In the genomic region with DNA sequence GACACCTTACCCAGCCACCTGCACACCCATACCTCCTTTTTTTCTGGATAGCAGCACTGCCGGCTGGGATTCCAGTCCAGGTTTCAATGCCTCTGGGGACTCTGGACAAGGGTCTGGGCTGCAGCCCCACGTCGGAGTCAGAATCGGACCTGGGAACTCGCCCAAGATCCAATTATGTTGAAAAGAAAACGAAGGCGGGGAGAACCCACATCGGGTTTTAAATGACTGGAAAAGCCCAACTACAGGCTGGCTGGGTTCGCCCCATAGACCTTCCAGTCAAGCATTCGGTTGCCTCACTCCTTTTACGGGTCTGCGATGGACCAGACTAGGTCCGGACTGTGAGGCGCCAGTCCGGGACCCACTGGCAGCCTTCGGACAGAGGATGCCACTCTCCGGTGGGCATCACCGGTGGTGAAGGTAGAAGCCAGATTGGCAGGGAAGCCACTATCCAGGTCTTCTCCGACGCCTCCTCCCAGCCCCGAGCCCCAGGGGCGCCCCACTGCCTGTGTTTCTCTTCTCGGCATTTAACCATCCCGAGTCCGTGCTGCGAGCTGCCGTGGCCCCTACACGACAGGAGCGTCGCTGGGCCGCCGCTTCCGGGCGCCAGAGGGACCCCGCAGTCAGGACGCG, we compare ENCODE assay signal across 8 mouse cellular contexts. TPM values are rescaled to one million over a fixed set of nuclear protein-coding genes. Genes with fewer than 3 reads are reported as not detected.
DNase-seq lines count a peak whose midpoint lies in the region; ATAC-seq and TF ChIP-seq lines count a peak whose summit lies in the region.

No protein-coding gene starts in this region.

- no peak overlapping the region for H3K27ac ChIP-seq in gastrocnemius, adult 2 months
- H3K27ac ChIP-seq in hindbrain, embryonic 15.5 days (replicated peaks) = peak overlapping the region; percentile 31

- H3K4me2 ChIP-seq in hindbrain, embryonic 15.5 days = peak overlapping the region; percentile 96
- peak overlapping the region; percentile 98 for H3K4me2 ChIP-seq in myocyte (ENCODE audit: low read depth)

- H3ac ChIP-seq in myocyte (ENCODE audit: control insufficient read depth, insufficient read length) = no peak overlapping the region

- DNase-seq in gastrocnemius, adult 2 months = no peak
- DNase-seq in gastrocnemius, adult 18-20 months (ENCODE audit: low spot score) = no peak
- DNase-seq in thymus, postnatal 14 days = peak; percentile 32
- no peak for DNase-seq in thymus, postnatal 4 days
- DNase-seq in spleen, postnatal 36 days (ENCODE audit: low spot score in 2 of 2) = no peak

- peak overlapping the region; percentile 86 for H3K4me3 ChIP-seq in gastrocnemius, adult 2 months
- H3K4me3 ChIP-seq in hindbrain, embryonic 15.5 days = peak overlapping the region; percentile 71
- H3K4me3 ChIP-seq in myocyte = peak overlapping the region; percentile 8

- H3K36me3 ChIP-seq in hindbrain, embryonic 15.5 days = no peaks in the 10 kb centered on the region
- H3K36me3 ChIP-seq in myocyte (ENCODE audit: control insufficient read depth, insufficient read depth) = no peaks in the 10 kb centered on the region

- no peak for TF ChIP-seq POLR2A in myocyte (IDR thresholded peaks at IDR 0.05; ENCODE audit: insufficient read length, low read depth)

- no peaks in the 10 kb centered on the region for H3K79me2 ChIP-seq in myocyte (ENCODE audit: control insufficient read depth, insufficient read depth)

- WGBS in hindbrain, embryonic 15.5 days = under 1% methylated on average over 37 of the region's 37 CpGs

- no peak for ATAC-seq in hindbrain, embryonic 15.5 days (ENCODE audit: low FRiP score, low read depth)
- no peak for ATAC-seq in frontal cortex, adult (ENCODE audit: low TSS enrichment)

- 0 out of 2 replicates have a peak, but pooled peaks cover 2% of the 10 kb centered on the region for H3K27me3 ChIP-seq in hindbrain, embryonic 15.5 days
- H3K27me3 ChIP-seq in myocyte (ENCODE audit: control insufficient read depth, insufficient read depth, insufficient read length) = peaks cover 34% of the 10 kb centered on the region

- peak; percentile 17; the same call in 1 of the 2 replicates for TF ChIP-seq CTCF in gastrocnemius, adult 2 months (IDR thresholded peaks at IDR 0.05)

- H3K9me3 ChIP-seq in hindbrain, embryonic 15.5 days = no peaks in the 10 kb centered on the region

- peak overlapping the region; percentile 64 for H3K9ac ChIP-seq in hindbrain, embryonic 15.5 days

- intact Hi-C loops in gastrocnemius, adult 2 months (cut with DNase I) = no loop called here

- H3K4me1 ChIP-seq in hindbrain, embryonic 15.5 days (replicated peaks) = peaks cover 79% of the 10 kb centered on the region

TF ChIP-seq in myocyte, 11 proteins besides CTCF, POLR2A, EP300 and RAD21:
- no peak for TF ChIP-seq POLR2AphosphoS2 (IDR thresholded peaks at IDR 0.05; ENCODE audit: insufficient read length, low read depth)
- no peak for TF ChIP-seq MYOG (IDR thresholded peaks at IDR 0.05; ENCODE audit: control insufficient read depth in 1 of 3, insufficient read depth in 1 of 3, insufficient read length in 2 of 3, low read depth in 2 of 3)
- no peak for TF ChIP-seq USF1 (IDR thresholded peaks at IDR 0.05; ENCODE audit: low read depth)

RNA-seq across cellular contexts. Expression of gene Nptx1, which starts 1.3 kb away (rescaled TPM):
- total RNA-seq in gastrocnemius, adult 2 months (2021) = not detected
- under 1 TPM; 0.05 TPM for total RNA-seq in gastrocnemius, adult 18-20 months (2021)
- 16.2 and 20.7 TPM in 2 replicates for polyA plus RNA-seq in hindbrain, embryonic 15.5 days (2015; fragmentation: Nextera tagmentation; extraction: Ambion mirVana)
- 9.3 TPM for polyA plus RNA-seq in myocyte (2012; fragmentation: generic; extraction: Trizol)

RNA-seq across cellular contexts. Expression of gene Rptor, which starts 53.8 kb away (rescaled TPM):
- total RNA-seq in gastrocnemius, adult 2 months (2021) = 10 to 100 TPM; 24.9 to 32.5 TPM
- 10 to 100 TPM; 23.3 to 28.1 TPM for total RNA-seq in gastrocnemius, adult 18-20 months (2021)
- polyA plus RNA-seq in hindbrain, embryonic 15.5 days (2015; fragmentation: Nextera tagmentation; extraction: Ambion mirVana) = 12.7 and 13.3 TPM in 2 replicates
- 59.5 TPM for polyA plus RNA-seq in myocyte (2012; fragmentation: generic; extraction: Trizol)

RNA-seq across cellular contexts. Expression of gene Endov, which starts 57.7 kb away (rescaled TPM):
- 1 to 10 TPM; 4.3 to 4.5 TPM for total RNA-seq in gastrocnemius, adult 2 months (2021)
- 1 to 10 TPM; 4.4 to 5.7 TPM for total RNA-seq in gastrocnemius, adult 18-20 months (2021)
- 17.2 and 17.6 TPM in 2 replicates for polyA plus RNA-seq in hindbrain, embryonic 15.5 days (2015; fragmentation: Nextera tagmentation; extraction: Ambion mirVana)
- 16.6 TPM for polyA plus RNA-seq in myocyte (2012; fragmentation: generic; extraction: Trizol)

Comparison
In these comparisons a context has a peak if more than half of its experiments do, and no peak if none do; other contexts are left out.
1. H3K4me3 ChIP-seq: peak in every context shown above with its lines; median percentile 86 in gastrocnemius, adult 2 months; 71 in hindbrain, embryonic 15.5 days; 8 in myocyte.